Mouse (Mus musculus): ENCODE measurements around the gene Myb.
"Not testable (repeated sequence)": the region's sequence is repeated elsewhere in the genome, so short reads cannot be mapped to it uniquely, and the experiment has no call there.

Myb gene

DNA sequence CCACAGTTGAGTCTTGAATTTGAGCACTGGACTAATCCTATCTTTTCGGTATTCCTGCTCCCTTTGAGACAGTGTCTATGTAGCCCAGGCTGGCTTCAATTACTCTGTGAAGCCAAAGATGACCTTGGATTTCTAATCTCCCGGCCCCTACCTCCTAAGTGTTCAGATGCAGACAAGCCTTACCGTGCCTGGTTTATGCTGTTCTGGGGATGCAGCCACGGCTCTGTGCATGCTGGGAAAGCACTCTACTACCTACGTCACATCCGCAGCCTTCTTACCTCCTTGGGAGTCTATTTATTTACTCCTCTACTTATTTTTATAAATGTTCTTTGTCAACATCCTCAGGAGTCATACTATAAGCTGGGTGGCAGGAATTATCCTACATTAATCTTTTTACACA, 7.1 kb upstream of the Myb start:
- no peak for DNase-seq

DNA sequence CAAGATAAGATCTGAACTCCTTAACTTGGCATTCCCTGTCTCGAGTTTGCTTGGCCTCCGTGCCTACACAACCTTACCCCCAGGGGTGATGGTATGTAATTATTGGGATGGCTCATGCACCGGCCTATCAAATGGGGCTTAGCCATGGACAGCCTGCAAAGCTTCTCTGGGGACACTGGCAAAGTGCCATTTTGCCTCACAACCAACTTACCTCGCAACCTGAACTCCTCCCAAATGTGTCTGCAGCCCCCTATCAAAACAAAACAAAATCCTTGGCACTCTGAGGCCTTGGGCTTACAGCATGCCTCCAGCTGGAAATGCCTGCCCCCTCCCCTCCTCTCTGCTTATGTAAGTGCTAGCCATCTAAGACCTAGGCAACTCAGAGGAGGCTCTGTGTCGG, 6.4 kb upstream of the Myb start:
- no peak for DNase-seq

DNA sequence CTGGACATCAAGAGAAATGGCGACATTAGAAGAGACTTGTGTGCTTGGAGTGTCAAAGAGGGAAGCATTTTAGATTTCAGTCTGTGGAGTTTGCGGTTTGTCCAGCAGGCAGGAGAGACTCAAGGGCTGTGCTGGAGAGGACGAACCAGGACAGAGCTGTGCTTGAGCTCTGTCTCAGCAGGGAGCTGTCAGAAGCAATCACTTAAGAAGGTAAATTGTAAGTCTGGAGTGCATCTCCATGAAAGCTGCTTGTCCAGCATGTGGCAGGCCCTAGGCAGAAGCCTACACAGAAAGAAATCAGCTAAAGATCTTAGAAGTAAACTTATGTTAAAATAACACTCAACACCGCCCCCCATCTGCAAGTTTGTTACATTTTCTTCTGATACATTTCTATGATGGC, 4.6 kb upstream of the Myb start:
- no peak for DNase-seq

DNA sequence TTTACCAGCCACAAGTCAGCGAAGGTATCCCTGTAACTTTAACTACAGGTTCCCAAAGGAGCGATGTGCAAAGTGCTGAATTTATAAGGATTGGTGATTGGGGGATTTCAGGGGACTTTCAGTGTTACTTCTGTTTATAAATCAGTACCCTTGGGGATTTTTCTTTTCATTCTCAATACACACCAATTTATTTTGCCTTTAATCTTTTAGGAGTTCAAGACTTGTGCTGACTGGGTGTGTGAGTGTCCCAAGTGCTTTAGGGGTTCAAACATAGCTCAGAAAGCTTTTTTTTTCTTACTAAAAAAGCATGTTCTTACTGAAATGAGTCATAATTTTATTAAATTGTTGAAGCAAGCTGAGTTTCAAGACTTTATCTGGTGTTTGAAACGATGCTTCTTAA, 1.3 kb upstream of the Myb start:
- DNase-seq: no peak

DNA sequence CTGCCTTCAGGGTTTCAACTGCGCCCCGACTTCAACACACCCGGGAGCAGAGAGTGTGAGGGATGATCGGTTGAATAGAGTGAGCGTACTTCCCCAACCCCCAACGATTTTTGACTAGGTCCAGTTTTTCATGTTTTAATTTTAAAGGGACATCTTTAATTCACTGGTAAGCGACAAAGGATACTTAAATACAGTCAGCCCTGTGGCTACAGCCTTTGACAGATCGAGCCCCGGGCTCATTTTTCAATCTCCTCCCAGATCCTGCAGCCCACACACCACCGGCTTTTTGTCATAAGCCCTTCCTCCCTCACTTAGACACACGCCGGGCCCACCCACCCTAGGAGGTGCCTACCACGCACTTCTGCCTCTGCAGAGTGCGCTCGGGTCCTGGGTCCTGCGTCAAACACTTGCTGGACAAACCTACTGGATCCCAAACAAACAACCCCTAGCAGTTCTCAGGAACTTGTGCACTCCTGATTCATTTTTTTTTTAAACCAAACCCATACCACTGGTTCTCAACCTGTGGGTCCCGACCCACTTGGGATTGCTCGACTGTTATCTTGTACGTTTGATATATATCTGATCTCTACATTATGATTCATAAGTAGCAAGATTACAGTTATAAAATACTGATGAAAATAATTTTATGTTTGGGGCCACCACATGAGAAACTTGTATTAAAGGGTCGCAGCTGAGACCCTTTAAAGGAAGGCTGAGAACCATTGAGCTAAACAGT, 743 bp upstream of the Myb start:
- DNase-seq: no peak

DNA sequence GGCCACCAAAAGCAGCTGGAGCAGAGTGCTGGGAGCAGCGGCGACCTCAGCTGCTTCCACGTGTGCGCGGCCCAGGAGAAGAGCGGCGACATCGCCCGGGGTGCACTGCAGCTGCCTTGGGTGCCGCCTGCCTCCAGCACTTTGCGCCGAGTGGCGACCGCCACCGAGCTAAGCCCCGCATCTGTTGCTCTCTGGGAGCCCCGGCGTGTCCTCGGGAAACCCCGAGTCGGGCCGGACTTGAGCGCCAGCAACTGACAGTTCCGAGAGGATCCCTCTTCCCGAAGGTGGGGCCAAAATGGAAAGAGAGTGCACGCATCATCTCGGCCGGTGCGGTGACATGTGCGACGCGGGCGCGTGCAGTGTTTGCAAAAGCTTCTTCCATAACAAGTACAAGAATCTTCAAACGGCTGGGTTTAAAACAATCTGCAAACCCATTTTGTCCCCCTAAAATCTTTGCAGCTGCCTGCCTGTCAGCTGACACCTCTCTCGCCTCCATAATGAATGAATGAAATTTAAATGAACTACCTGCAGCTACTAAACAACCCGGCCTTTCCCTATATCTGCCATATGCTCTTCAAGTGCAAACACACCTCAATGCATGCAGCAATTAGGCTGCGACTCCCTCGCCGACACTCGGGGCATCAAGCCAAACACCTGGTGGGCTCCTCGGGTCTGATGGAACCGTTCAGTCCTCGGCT, 938 bp downstream of the Myb start:
- DNase-seq: peak; percentile 11

DNA sequence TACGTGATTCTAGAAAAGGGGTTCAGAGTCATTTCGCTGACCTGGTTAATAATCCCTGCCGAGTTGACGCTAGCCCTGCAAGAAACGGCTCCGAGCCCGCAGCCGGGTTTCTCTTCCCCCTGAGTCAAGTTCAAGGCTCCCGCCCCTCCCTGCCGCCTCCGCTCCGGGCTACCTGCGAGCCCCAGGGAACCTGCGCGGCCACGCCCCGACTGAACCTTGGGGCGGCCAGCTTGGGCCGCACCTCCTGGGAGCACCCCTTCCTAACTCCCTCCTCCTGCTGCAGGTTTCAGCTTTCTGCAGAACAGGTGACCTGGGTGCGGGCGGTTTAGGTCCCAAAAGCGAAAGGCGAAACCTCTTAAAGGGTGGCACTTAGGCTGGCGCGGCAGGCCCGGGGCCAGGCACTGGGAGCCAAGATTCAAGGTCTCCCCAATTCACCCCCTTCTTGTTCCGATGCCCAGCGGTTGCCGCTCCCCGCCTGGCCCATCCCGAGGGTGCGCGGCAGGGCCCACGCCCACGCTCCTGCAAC, 1.8 kb downstream of the Myb start:
- DNase-seq: peak; percentile 14

DNA sequence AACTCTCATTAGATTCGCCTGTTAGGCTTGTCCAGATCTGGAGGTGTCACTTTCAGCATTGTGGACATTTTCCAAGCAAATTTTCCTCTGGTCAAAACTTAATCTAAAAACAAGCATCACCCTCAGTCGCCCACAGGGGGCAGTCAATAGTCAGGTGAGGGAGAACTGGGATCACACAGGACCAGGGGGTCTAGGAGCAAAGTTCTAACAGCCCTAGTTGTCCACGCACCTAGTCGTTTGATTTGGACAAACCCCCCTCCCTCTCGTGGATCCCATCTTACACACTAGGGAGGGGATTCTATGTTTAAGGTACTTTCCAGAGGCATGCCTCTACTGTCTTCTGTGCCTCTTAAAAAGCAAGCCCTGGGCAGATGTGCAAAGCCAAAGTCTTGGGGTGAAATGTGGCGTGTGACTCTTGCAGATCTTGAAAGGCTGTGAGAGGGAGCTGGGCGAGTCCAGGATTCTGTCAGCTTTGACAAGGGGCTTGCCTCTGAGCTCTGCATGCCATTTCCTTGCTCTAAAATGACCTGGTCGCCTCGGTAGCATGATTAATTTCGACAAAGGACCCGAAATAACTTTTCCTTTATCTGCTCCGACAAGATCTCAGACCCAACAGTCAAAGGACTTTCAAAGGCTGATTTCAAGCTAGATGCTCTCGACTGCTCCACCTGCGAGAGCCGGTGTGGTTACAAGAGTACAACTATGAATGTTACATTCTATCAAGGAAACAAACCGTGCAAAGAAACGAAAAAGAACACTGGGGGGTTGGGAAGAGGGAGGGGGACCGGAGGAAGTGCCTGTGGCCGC, 2.5 kb downstream of the Myb start:
- DNase-seq: peak; percentile 20

DNA sequence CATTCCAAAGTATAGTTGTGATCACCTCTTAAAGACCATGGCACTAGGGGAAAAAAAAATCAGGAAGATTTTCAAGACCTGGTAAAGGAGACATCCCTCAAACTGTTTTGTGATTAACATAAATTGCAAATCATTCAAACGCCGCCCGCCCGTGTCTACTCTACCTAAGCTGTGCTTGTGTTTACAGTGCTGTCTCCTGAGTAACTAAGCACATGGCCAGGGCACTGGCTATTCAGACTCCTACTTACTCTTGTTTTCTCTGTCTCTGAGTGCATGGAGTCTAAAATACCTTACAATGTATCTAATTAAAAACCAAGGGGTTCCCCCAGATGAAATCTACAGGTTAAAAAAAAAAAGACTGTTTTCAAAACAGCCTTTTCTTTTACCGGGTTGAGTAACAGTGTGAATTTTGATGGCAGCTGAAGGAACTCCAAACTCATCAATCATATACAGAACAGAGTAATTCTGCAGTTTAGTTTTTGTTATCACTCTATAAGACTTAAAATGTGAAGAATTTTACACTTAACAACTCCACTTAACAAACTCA, 3.8 kb downstream of the Myb start:
- DNase-seq: no peak

DNA sequence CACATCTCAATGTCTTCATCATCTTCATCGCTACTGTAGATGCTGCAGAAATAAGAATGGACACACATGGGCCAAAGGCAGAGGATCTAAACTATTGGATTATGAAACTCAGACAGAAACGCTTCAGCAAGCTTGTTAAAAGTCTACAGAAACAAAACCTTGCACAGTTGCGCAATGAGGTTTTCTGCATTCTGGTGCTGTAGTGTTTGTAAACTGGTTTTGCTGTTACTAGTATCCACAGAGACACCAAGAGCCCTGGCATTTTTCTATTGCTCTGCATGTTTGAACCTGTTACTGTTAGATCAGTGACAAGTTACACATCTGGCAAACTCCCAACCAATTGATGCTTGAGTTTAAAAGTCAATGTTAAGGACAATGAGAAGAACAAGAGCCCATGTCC, 4.4 kb downstream of the Myb start:
- DNase-seq: no peak

DNA sequence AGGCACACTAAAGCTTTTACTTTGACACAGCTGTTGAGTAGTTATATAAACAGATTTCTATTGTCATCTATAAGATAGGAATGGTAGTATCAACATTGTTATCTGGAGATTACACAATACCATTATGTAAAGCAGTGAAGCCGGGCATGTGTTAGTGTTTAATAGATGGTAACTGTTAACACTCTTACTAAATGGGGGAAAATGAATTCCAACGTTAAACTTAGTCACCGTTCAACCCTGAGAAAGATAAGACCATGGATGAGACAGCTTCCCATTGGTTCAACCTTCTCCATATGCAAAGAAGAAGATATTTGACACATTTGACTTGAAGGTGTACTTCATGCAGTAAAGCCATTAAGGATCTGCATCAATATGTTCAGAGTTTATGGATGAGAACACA, 5.9 kb downstream of the Myb start:
- DNase-seq: no peak

DNA sequence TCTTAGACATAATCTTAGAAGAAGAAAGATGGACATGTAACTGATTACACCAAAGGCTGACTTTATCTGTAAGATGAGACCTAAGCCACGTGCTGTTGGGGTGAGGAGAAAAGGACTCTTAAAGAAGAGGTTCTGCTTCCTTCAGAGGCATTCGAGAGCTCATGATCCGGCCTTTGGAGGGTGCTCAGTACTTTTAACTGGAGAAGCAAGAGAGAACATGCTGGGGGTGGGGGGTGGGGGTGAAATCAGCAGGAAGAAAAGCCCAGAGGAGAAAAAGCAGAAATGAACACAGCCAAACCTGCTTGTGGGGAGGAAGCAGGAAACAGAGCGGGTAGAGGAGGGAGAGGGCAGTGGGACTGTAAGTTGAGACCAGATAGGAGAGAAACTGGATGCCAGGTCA, 7.4 kb downstream of the Myb start:
- DNase-seq: no peak

DNA sequence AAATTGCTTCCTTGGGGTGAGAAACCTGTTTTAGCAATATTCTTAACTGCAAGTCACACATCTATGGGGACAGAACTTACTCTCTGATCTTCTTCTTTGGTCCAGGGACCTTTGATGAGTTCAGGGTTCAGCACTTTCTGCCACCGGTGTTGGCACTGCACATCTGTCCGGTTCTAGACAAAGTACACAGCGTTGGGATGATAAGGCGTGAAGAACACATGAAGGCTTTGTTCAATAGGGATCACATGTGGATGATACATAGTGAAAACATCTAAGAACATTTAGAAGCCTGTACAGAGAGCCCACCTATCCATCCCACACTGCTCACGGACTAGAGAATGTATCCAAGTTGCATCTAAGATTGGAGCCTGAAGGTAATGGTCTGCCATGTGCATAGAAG, 8.0 kb downstream of the Myb start:
- no peak for DNase-seq

DNA sequence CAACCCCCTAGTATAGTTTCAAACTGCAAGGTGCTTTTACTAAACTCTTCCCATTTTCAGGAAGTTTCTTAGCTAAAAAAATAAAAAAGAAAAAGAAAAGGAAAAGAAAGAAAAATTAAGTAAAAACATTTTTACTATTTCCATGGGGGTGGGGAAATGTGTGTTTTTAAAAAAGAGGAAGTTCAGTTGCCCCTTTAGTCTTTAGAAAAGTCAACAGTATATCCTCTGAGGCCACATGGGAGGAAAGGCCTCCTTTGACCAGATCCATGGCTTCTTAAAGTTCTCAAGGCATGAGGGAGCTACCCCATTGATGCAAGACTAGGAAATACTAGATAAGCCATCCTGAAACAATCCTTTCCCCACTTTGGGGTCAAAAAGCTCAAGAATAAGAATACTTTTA, 9.5 kb downstream of the Myb start:
- no peak for DNase-seq

DNA sequence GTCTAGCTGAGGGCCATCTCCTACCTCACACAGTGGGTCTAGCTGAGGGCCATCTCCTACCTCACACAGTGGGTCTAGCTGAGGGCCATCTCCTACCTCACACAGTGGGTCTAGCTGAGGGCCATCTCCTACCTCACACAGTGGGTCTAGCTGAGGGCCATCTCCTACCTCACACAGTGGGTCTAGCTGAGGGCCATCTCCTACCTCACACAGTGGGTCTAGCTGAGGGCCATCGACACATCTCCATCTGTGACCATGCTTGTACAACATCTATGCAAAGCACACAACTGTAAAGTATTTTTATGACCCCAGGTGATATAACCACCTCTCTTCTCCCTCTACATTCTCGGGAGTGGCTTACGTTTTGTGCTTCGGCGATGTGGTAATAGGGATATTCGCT, 10.8 kb downstream of the Myb start:
- DNase-seq: not testable (repeated sequence)

DNA sequence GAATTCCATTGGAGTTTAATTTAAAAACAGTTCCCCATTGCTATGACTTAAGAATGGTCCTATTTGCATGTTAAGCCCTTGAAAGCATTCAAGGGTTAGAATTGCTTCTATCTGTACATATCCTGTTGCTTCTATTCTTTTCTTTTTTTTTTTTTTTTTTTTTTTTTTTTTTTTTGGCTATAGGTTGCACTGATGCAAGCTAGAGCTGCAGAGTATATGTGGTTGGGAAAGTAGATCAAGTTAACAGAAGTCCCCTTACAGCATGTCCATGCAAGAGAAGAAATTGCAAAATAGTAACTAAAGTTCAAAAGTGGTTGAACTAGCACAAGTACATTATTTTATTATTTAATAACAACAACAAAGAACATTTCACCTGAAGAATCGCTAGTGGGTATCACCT, 14.1 kb downstream of the Myb start:
- no peak for DNase-seq

DNA sequence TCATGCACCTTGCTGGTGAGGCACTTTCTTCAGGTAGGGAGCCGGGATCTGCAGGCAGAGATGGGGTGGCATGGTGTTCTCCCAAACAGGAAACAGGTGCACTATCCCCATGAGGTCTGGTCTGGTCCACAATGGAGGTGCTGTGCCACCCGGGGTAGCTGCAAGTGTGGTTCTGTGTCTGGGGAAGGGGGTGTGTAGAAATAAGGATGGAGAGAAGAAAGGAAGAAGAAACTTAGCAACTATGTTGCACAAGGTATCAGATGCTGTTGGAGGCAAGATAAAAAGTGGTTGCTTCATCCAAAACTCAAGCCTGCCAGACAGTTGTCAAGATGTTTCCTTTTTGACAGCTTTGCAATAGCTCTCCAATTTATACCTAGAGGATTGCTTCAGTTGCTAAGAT, 14.5 kb downstream of the Myb start:
- DNase-seq: no peak

DNA sequence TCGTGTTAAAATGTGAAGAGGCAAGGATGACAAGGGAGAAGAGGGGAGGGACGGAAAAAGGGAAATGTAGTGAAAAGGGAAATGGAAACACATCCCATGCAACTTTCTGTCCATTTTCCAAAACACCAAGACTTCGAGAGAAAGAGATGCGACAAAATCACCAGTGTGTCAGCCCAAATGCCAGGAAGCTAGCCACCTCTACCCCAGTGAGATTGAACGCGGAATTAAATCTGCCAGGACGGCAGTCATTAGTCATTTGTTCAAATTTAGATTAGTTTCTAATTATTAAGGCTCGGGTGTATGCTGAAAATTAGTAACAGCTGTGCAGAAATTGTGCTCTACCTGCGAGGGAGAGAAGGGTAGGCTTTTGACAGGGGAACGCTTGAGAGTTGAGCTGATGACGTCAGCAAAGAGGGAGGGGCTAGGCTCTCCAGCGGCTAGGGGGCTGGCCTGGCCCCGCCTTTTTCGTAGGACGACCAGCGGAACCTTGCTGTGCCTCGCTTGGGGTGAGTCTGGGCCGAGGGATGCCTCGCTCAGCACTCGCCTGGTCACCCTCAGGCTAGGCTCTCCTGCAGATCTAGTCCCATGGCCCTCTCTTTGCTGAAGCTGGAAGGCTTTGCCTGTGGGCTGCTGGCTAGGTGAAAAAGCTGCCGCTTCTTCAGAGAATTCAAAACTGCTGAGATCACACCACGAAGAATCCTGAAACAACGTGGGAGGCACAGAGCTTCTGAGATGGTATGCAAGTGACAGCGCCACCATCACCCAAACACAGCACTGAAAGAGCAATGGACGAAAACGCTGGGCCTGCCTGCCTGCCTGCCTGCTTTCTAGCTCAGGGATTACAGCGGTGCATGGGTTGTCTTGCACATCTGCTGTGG, 15.9 kb downstream of the Myb start:
- peak; percentile 46 for DNase-seq

DNA sequence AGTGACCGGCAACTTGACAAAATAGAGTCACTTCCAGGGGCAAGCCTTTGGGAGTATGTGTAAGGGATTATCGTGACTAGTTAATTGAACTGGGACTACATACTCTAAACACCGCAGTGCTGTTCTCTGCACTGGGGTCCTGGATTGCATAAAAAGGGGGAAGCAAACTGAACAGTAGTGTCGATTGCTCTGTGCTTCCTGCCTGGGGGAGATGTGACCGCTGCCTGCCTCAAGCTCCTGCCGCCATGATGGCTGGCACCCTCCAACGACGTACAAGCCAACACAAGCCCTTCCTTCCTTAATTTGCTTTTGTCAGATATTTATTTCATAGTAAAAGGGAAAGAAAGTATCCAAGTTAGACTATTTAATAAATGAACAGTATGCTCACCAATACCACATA, 25.5 kb downstream of the Myb start:
- no peak for DNase-seq

DNA sequence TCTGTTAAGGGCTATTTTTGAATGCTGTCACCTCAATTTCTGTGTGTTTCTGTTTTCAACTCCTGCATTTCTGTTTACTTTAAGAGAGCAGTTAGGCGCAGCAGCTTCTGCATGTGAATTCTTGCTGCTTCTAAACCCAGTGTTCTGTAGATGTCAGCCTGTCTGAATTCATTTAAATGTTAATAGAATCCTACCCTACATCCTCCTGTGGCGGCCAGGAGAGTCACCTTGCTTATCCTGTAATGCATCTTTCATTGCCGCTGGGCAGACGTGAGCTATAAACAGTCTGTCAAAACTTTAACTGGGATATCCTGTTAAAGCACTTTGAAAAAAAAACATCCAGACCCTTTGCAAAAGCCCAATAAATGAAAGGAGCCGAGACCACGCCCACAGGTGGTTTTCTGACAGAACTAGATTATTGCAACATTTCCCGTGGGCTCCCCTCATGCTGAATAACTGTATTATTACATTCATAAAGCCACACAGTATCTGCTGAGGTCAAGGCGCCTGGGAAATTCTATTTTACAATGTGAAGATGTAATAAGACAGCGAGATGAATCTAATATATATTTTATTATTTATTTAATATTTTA, 29.8 kb downstream of the Myb start:
- no peak for DNase-seq

DNA sequence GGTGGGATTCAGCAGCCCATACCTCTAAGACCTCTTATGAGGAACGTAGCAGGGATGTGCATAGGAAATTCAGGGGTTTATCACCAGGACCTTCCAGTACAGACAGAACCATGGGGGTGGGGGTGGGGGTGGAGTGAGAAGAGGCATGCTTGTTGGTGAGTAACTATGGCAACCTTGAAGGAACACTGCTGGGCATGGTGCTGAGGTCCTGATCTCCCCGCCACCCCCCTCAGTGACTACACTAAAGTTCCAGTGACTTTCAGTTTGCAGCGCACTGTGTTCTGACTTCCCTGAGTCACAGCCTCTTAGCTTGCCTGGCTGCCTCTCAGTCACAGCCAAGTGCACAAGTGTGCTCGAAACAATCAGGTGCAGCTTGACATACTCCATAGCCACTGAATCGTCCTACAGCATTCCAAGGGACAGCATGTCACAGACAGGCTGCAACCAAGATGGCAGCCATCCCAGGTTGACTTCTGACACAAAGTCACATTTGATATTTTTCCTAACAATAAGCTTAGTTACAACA, 32.6 kb downstream of the Myb start:
- DNase-seq: no peak

DNA sequence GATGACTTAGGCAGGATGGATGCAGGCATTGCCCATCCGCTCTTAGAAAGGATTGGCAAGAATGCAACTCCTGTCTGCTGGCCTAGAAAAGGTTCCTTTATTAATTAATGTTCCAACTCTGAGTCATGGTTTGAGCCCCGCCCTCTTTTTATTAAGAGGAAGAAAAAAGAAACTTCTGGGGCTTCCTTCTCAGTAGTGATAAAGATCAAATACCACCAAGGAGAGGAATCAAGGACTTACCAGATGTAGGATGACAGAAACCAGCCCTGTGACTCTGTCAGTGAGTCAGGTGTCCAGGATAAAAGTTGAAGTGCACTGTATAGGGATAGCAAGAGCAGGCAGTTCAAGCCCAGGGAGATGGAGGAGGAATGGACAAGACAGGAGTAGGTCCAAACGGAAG, 42.4 kb downstream of the Myb start:
- DNase-seq: no peak
